Mouse (Mus musculus) large intestine, adult 2 months (tissue): ENCODE results near the gene Rnase11. TPM values are rescaled to one million over a fixed set of nuclear protein-coding genes. Genes with fewer than 3 reads are reported as not detected.

ENCODE experiments used
- DNase-seq: peaks from one replicate; pipeline ENCODE4 v3.0.0-alpha.2; 2012; ENCODE audit warnings: low read depth, low spot score
- WGBS: fragments of 180-500 bp; shearing (Covaris S2); methylation state at CpG from one replicate; pipeline ENCODE4 v1.1.7; 2018; 5-methylcytosine and 5-hydroxymethylcytosine counted together
- polyA plus RNA-seq: library from polyadenylated mRNA; depleted of rRNA; stranded (reverse); fragments of >200 nt; gene quantifications from 2 replicates; pipeline ENCODE4 v1.2.3, GENCODE M21; 2012

The Rnase11 gene
- polyA plus RNA-seq, 1 experiment: not detected

DNA sequence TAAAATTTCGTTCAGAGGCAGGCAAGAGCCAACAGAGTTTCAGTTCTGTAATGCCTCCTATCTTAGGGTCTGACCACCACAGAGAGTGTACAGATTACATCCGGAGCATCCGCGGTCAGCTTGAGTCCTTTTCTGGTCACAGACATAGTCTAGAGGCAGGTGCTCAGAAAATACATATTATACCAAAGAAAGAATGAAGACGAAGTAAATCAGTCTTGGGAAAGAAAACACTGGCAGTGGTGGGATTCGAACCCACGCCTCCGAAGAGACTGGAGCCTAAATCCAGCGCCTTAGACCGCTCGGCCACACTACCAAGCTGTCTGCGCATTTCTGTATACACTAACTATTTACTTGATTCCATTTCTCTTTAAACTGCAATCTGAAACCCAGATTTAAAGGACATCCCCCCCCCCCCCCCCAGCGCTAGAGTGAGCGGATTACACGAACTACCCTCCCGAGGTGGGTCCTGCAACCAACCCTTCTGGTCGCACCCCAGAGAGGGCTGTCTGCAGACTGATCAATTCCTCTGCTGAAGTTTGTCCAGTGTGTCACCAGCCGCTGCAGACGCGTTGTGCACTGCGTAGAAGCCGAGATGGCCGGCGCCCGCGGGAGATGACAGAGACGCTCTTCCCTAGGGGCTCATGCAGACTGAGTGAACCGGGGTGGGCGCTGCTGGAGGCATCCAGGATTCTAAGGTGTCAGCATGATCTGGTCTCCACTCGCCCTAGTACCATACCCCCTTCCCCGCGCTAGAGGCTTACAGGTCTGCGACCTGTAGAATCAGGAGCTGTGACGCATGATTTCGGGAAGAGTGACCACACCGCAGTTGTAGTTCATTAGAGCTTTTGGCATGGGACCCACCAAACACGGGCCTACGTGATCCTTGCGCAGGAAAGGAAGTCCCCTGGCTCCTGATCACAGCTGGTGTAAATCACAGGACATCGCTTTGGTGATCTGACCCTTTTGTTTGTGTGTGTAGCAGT lies 32.9 kb upstream of the Rnase11 start:
- WGBS: 13% methylated on average over 40 of the region's 40 CpGs

DNA sequence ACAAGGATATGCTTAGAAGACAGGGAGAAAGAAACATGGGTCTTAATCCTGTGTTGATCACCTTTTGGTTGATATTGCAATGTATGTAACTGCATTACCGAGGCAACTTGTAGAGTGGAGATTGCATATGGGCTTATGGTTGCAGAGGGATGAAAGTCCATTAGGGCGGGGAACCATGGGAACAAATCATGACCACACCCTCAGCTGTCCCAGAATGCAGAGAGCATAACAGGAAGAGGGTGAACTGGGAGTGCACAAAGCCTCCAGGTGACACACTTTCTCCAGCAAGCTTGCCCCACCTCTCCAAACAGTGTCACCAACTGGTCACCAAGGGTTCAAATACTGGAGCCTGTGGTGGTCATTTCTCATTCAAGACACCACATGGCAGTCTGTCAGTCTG lies 31.1 kb upstream of the Rnase11 start:
- 53% methylated on average over 2 of the region's 2 CpGs for WGBS
- no peak for DNase-seq

More for the DNA sequence above, 32.9 kb upstream of the Rnase11 start:
- DNase-seq: no peak

DNA sequence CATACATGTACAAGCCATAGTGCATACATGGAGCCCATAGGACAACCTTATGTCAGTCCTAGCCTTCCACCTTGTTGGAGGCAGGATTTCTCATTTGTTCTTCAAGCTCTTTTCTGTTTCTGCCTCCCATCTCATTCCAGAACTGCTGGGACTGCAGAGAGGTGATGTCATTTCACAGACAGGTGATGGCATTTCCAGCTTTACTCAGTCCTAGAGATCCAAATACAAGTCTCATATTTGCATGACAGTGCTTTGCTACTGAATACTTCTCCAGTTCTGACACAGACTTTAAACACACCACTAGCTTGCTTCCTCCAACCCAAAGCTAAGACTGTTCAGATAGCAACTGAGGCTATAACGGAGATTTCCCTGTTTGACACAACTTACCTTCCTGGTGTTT lies 29.2 kb upstream of the Rnase11 start:
- no peak for DNase-seq
- WGBS: 92% methylated on average over 1 of the region's 1 CpGs

DNA sequence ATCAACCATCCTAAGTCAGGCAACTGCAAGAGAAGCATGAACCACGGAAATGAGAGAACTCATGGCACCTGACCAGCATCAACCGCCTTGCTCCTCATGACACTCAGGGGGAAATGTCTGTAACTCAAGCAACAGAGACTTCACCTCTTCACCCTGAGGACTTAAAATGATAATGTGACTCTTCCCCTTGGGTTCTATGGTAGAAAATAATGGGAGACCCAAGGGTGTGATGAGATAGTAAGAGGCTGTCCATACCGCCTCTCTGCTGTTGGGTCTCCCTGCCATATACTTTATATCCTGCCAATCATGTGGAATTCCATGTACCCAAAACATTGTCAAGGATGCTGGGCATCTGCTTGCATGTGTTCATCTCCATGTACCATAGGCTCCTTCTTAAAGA lies 24.4 kb upstream of the Rnase11 start, which contains the start of gene Olfr750:
Gene Olfr750, minus strand, starts transcription at position 101 of the 400 bp plus-strand sequence.
- WGBS: 92% methylated on average over 3 of the region's 3 CpGs

DNA sequence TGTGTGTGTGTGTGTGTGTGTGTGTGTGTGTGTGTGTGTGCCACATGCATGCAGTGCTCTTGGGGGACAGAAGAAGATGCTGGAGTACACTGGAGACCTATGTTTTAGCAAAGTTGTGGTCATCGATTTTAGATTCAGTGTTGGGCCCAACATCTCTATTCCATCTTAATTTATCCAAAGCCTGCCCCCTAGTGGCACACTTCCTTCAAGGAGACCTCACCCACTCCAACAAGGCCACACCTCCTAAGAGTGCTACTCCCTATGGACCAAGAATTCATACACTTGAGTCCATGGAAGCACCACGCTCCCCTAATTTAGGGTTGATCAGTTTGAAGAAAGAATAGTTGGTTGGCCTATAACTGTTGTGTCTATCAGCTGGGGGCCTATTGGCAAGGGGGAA lies 19.7 kb upstream of the Rnase11 start:
- no peak for DNase-seq
- WGBS: 81% methylated on average over 2 of the region's 2 CpGs

More for the DNA sequence above, 24.4 kb upstream of the Rnase11 start, which contains the start of gene Olfr750:
- DNase-seq: no peak

DNA sequence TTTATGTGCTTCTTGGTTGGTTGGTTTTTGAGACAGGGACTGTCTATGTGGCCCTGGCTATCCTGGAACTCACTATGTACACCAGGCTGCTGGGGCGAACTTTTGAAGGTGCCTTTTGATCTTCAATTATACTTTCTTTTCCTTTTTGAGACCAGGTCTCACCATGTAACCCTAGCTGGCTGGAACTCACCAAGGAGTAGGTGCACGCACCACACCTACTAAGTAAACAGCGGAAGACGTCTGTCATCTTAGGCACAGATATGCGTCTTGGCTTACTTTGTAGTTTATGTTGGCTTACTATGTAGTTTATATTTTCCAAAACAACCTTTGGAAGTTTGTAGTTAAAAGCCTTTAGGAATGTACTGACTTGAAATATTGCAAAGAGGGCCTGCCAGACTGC lies 19.0 kb upstream of the Rnase11 start:
- no peak for DNase-seq
- WGBS: 28% methylated on average over 5 of the region's 5 CpGs

DNA sequence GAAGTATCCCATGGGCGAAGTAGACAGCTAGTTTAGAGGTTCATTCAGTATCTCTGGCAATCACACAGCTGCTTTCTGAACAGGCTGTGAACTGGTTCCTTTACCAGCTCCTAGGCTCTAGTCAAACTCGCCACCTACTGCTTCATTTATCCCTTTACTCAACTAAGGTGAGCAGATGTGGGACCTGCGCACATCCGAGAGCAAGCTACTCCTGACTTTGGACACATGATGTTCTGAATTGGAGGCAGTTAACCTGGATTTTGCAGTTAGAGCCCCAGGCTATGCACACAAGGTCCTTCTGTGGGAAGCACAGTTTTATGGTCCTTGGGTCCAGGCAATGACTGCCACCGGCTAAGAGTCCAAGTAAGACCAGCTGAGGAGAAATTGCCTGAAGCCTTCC lies 10.8 kb upstream of the Rnase11 start:
- DNase-seq: no peak
- 89% methylated on average over 5 of the region's 5 CpGs for WGBS

DNA sequence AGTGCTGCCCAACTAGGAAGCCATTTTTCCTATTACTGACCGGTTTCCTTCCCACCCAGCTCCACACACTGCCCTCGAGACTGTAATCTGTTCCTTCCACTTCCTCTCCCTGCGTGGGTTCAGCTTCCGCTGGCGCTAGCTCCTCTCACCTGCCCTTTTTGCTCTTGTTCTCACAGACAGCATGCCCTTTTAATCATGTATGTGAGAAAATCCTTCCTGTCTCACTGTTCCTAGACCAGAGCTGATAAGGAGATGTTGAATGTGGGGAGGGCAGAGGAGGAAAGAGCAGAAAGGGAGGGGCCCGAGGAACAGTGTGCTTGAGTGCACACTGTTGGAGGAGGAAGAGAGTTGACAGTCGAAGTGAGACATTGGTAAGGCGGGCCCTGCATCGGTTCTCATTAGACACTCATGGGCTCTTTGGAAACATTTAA lies 7.5 kb upstream of the Rnase11 start, which contains the start of gene Rnase12:
Gene Rnase12, minus strand, starts transcription at position 261 of the 431 bp plus-strand sequence.
- WGBS: 20% methylated on average over 9 of the region's 9 CpGs
- no peak for DNase-seq

DNA sequence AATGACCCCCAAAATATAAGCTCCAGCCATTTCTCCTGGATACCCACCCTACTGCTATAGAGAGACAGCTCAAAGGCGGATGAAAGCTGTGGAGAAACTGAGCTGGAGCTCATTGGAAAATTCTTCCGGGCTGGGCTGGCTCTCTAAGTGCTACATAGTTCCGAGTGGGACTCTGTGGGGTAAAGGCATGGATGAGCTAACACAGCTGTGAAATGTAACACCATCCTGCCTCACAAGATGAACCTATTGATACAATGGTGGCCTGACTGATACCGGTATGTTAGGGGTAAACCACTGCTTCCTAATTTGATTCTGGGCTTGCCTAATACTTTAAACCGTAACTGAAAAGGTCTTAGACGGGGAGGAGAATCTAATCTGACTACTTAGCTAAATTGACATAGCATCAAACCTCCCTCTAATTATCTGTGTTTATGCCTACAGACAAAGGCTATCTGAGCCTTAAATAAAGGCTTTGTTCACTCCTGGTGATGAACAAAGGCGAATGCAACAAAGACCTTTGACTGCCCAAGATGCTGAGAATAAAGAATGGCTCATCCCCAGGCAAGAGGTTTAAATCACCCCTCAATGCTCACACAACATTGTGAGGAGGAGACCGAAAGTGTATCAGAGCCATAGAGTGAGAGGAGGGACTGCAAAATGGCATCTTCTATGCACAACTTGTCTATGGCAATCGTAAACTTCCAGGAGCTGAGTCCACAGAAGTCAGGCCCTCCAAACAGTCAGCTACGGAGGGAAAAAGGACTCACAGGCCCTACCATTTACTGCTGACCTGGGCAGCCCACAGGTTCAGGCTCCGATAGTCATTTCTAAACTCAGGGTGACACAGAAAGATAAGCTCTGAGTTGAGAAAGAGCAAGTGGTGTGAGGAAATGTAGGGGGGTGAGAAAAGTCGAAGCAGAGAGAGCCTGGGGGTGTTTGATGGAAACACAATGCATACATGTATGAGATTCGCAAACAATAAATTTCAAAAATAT lies 4.6 kb upstream of the Rnase11 start:
- 81% methylated on average over 13 of the region's 13 CpGs for WGBS
- no peak for DNase-seq

DNA sequence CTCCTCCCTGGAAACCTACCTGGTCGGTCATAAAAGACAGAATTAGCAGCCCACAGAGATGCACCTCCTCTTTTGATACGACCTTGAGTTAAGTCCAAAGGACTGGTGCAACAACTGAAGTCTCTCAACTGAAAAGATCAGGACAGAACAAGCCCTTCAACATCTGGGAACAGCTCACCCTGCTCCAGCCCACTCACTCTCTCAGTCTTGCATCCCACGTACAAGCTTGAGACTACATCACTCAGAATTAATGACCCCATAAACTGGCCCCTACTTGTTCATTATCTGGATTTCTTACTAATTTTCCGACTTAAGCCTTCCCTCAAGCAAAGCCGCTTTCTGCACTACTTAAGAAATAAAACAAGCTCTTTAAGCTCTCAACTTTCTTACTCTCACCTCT lies 3.2 kb upstream of the Rnase11 start:
- 56% methylated on average over 5 of the region's 5 CpGs for WGBS
- DNase-seq: no peak

DNA sequence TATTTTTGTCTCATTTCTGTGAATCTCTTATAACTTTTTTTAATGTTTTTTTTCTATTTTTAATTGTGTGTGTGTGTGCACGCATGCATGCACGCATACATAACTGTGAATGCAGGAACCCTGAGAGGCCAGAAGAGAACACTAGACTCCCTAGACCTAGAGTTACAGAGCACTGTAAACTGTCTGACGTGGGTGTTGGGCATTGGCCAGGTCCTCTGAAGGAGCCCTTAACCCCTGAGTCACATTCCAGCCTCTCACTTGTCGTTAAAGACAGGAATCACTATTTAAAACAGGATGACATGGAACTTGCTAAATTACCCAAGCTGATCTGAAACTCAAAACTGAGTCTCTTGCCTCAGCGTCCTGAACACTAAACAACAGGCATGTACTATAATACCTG lies 2.0 kb upstream of the Rnase11 start:
- no peak for DNase-seq
- 49% methylated on average over 5 of the region's 5 CpGs for WGBS

DNA sequence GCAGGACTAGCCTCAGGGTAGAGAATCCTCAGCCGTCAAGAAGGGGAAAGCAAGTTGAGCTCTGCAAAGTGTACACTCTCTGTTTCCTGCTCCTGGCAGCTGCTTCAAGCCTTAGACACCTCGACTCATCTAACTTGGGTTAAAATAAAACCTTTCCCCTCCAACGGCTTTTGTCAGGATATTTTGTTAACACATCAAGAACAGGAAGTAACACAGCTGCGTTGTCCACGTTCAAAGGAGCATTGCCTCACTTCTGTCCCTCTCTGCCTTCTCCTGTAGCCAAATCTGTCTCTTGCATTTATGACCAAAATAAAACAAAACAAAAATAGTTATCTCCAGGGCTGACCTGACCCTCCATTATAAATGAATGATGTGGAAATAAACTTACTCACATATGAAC lies 2.1 kb downstream of the Rnase11 start:
- DNase-seq: no peak
- WGBS: 12% methylated on average over 5 of the region's 5 CpGs

DNA sequence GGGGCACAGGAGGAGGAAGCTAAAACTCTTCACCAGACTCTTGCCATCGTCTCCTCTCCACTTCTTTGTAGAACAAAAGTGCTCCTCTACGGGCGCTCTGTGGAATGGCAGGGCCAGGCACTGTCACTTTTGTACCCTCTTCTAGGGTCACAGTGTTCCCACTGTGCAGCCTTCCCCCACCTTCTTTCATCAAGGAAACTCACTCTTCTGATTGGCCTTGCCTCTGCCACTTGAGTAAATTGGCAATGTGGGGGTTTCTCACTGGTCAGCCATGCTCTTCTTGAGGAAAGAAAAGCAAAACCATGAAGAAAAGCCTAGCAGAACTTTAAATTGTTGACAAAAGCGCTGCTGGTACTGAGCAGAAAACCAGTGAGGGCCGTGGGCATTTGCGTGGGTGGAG lies 8.2 kb downstream of the Rnase11 start, which contains the start of gene Rnase9:
Gene Rnase9, minus strand, starts transcription at position 101 of the 400 bp plus-strand sequence.
- 89% methylated on average over 6 of the region's 6 CpGs for WGBS
- DNase-seq: no peak

DNA sequence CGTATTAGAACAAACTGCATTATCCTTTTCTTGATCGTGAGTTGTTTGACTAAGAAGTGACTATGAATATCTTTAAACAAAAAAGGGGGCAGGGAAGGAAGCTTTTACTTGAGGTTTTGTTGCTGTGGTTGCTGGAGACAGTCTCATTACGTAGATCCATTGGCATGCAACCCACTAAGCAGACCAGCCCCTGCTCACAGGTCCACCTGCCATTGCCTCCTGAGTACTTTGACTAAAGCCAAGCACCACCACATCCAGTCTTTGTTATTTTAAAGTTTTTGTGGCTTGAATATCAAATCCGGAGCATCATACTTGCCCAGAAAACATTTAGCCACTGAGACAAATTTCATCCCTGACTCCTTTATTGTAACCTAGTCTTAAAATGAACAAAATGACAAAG lies 13.7 kb downstream of the Rnase11 start:
- WGBS: 77% methylated on average over 4 of the region's 4 CpGs

DNA sequence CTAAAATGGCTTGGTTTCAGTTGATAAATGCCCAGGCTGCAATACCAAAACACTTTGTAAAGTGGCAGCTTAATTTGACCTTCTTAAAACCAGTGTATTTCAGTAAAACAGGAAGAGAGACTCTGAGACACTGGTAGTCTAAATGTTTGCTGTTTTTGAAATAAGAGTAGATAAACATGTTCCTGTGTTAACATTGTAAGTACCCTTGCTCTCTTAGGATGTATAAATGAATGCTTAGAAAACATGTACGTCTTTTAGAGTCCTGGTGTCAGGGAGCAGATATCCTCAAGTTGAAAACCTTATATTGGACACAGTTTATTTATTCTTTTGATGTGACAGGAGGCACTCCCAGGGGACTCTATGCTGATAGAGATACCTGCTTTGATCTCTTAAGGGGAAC lies 14.8 kb downstream of the Rnase11 start:
- whole genome bisulfite sequencing: 53% methylated on average over 1 of the region's 1 CpGs
- DNase-seq: no peak

More for the DNA sequence above, 13.7 kb downstream of the Rnase11 start:
- DNase-seq: no peak

DNA sequence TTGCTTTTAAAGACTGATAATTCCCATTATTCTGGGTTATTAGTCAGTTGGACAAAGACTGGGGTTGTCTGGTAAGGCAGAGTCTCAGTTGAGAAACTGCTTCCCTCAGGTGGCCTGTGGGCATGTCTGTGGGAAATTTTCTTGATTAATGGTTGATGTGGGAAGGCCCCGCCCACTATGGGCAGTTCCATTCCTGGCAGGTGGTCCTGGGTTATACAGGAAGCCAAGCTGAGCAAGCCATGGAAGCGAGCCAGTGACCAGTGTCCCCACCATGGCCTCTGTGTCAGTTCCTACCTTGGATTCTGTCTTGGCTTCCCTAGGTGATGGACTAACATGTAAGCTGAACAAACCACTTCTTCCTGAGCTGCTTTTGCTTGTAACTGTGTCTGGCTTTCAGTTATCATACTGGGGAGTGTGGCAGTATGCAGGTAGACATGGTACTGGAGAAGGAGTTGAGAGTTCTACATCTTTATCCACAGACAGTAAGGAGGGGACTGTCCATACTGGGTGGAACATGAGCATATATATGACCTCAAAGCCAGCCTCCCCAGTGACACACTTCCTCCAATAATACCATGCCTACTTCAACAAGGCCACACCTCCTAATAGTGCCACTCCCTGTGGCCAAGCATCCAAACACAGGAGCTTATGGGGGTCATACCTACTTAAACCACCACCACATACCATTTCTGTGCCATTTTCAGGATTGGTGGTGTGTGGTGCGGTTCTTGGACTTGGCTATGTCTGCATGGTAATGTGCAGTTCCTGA lies 22.4 kb downstream of the Rnase11 start:
- DNase-seq: no peak
- 69% methylated on average over 3 of the region's 3 CpGs for WGBS

DNA sequence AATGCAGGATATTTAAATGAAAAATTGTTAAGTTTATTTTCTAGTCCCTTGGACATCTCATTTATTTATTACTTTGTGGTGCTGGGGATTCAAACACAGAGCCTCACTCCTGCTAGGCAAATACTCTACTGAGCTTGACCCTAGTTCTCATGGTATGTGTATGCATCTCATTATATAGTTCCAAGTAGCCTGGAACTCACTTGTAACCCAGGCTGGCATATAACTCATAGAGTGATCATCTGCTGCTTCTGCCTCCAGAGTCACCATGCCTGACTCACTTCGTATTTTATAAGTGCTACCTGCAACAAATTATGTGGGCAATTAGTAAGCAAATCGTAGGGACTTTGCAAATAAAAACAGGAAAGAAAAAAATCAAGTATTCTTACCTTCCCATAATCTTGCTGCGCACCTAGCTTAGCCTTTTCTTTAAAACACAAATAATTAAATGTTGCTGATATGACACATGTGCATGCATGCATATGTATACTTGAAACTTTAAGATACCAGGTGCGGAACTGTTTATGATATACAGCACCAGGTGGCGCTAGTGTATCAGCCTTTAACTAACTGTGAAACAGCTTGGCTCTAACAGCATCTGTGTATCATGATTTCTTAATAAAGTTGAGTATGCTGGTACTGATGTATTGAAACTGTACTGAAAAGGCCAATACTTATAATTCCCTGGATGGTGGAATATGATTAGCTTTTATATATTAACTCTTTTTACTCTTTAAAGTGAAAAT lies 23.4 kb downstream of the Rnase11 start:
- 39% methylated on average over 5 of the region's 5 CpGs for WGBS
- peak; percentile 56 for DNase-seq

DNA sequence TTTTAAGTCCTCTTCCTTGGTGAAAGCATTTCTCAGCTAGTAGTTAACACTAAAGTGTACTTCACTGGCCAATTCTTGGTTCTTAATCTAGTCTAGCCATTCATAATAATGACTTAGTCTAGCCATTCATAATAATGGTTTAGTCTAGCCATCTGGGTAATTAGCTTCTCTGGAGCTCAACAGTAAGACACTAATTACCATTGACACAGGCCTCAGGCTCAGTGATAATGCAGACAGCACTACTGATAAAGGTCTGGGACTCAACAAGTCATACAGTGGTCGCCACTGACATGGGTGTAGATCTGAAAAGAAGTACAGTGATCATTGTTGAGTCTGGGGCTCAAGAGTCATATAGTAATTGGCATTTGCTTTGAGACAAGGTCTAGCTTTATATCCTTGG lies 25.1 kb downstream of the Rnase11 start:
- DNase-seq: no peak
- WGBS: 100% methylated on average over 1 of the region's 1 CpGs
